Mouse (Mus musculus) embryonic stem cell, embryonic (primary cell): ENCODE results near the gene Tpcn2.

Experiments
- CTCF ChIA-PET, 4 experiments: fragments of 300-600 bp in 2 of 4; fragments of 350-600 bp in 2 of 4; sonication (Branson Sonifier 250); formaldehyde crosslinking; loops; one replicate each; lab custom pipeline; 2022; ENCODE audit warnings: inconsistent platforms in 2 of 4; lab: Charles Lee
- POLR2A ChIA-PET, 4 experiments: fragments of 300-600 bp in 2 of 4; fragments of 350-600 bp in 2 of 4; sonication (Branson Sonifier 250); formaldehyde crosslinking; loops; one replicate each; lab custom pipeline; 2022; ENCODE audit warnings: antibody characterized with exemption in 4 of 4, inconsistent platforms in 1 of 4; lab: Charles Lee

Tpcn2 gene

DNA sequence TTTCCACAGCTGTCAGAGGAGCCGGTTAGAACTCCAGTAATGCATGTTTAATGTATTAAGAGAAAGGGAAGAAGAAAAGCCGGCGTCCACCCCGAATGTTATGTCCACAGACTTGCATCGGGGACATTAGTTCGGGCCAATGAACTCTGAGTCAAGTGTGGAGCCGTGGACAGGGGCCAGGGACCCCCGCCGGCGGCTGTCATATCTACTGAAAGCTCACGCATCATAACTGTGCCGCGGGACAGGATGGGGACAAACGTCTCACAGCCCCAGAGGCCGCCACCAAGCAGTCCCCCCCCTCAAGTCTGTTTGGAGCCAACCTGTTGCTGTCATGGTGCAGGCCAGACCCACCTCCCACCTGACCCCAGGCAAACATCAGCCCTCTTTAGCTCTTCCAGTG, 110.2 kb downstream of the Tpcn2 start:
- CTCF ChIA-PET: interaction anchor here (0.8 to 1.3 kb wide), 8 partner anchors 9 to 59 kb away, joined by 3 to 5 read pairs (median 3); no protein-coding TSS in a partner anchor
- POLR2A ChIA-PET: interaction anchor here (0.6 to 6.4 kb wide), 29 partner anchors 9 to 258 kb away, joined by 3 to 59 read pairs (median 5); partner anchors contain the start of genes Ccnd1 (in 1 of the 4), LTO1 (in 1 of the 4) and Tpcn2 (in 1 of the 4)

- ChIA-PET CTCF (interaction anchor here (0.8 to 1.3 kb wide), 11 partner anchors 8 to 264 kb away, joined by 3 to 5 read pairs (median 3); no protein-coding TSS in a partner anchor), POLR2A (interaction anchor here (0.6 to 6.4 kb wide), 41 partner anchors 7 to 300 kb away, joined by 3 to 59 read pairs (median 4); partner anchors contain the start of genes Ccnd1 (in 1 of the 4), LTO1 (in 1 of the 4) and Tpcn2 (in 1 of the 4))
Observed at GRCm38 (mm10) chr7:145173116-145173515, 110.7 kb downstream of the Tpcn2 start.

- ChIA-PET POLR2A (interaction anchor here in 1 of 4 experiments (1.6 kb wide), 1 partner anchor 32 kb away, joined by 4 read pairs; no protein-coding TSS in a partner anchor), CTCF (interaction anchor here in 1 of 4 experiments (1.0 kb wide), 1 partner anchor 1072 kb away, joined by 3 read pairs; no protein-coding TSS in a partner anchor)
Observed at GRCm38 (mm10) chr7:145169703-145170102, 114.1 kb downstream of the Tpcn2 start.

DNA sequence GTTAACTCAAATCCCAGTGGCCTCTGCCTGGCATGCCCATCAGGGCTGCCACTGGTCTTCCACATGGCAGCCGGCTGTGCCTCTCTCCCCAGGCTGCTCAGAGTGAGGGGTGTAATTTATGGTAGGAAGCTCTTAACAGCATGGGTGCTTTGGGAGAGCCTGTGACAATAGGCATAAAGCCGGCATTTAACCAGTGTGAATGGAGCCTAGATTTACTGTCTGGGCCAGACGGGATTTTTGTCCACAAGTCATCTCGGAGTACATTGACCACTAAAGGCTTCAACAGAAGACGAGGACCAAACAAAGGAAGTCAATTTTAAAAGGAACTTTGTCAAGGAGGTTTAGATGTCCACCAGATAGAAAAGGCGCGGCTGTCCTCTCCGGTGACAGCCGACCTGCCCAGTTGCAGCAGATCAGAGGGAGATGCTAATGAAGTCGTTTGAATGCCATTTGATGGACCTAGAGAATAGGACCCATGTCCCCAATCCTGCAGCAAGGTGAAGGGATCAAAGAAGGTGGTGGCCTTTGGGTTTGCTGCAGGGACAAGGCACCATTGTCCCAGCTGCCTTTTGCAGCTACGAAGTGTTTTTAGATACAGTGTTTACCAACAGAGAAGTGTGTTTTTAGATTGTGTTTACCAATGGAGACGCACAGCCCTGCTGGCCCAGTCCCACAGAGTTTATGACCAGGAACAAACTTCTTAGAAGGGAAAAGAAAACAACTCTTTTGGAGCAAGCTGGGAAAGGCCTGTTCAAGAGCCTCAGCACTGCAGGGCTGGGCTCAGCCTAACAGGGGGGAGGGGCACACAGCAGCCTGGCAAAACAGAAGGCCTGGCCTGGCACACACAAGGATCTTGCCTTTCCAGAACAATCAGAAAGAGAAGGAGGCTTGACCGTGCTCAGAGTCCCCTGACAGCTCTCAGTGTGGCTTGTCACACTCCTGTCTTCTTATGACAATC, 124.2 kb downstream of the Tpcn2 start:
- ChIA-PET CTCF (interaction anchor here in 1 of 4 experiments (0.7 to 1.1 kb wide), 3 partner anchors 9 to 57 kb away, joined by 3 to 4 read pairs (median 3); no protein-coding TSS in a partner anchor), POLR2A (interaction anchor here in 3 of 4 experiments (1.1 to 2.6 kb wide), 7 partner anchors 11 to 24 kb away, joined by 3 to 10 read pairs (median 7); no protein-coding TSS in a partner anchor)

GRCm38 (mm10) chr7:145155666-145156065, 128.1 kb downstream of the Tpcn2 start:
- POLR2A ChIA-PET: interaction anchor here in 2 of 4 experiments (0.6 to 1.1 kb wide), 3 partner anchors 16 to 220 kb away, joined by 3 to 9 read pairs (median 4); no protein-coding TSS in a partner anchor
- CTCF ChIA-PET: interaction anchor here in 1 of 4 experiments (1.1 kb wide), 1 partner anchor 17 kb away, joined by 5 read pairs; no protein-coding TSS in a partner anchor

DNA sequence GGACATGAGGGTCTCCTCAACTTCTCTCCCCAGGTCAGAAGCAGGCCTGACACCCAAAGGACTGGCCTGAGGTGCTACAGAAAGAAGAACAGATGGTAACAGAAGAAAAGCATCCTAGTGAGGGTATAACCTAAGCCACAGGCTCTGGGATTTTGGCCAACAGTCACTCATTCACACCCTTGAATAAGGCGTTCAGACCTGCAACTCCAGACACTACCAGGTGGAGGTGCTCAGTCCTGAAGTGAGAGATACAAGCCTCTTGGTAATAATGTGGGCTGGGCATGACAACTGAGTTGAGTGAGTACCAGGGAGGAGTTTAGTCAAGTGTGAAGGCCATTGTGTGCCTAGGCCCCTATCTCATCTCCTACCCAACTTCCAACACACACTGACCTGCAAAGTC, 129.7 kb downstream of the Tpcn2 start:
- CTCF ChIA-PET: no interaction called here

GRCm38 (mm10) chr7:145151845-145152244, 132.0 kb downstream of the Tpcn2 start:
- CTCF ChIA-PET: interaction anchor here in 2 of 4 experiments (0.6 to 1.4 kb wide), 2 partner anchors 21 to 100 kb away, joined by 3 to 4 read pairs; no protein-coding TSS in a partner anchor
- POLR2A ChIA-PET: interaction anchor here in 2 of 4 experiments (0.5 to 6.9 kb wide), 7 partner anchors 9 to 25 kb away, joined by 3 to 90 read pairs (median 3); no protein-coding TSS in a partner anchor

More for the DNA sequence above, 129.7 kb downstream of the Tpcn2 start:
- POLR2A ChIA-PET: interaction anchor here in 3 of 4 experiments (0.8 to 1.5 kb wide), 7 partner anchors 9 to 213 kb away, joined by 3 to 7 read pairs (median 3); no protein-coding TSS in a partner anchor

DNA sequence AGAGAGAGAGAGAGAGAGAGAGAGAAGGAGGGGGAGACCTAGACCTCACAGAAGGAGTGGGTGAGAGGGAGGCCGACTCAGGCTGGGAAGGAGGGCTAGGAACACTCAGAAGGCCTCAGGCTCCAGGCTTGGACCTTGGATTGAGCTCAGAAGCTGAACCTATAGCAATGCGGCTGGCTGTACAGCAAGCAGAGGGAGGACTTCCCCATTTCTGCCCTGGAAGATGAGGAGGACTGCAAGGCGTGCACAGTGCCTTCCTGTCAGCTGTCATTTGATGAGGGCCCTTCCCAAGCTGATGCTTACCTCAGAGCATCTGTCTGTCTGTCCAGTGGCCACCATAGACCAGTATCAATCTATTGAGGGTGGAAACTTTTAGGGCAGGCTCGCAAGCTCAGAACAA, 134.9 kb downstream of the Tpcn2 start:
- CTCF ChIA-PET: interaction anchor here (0.5 to 3.0 kb wide), 18 partner anchors 10 to 470 kb away, joined by 3 to 14 read pairs (median 4); partner anchors contain the start of gene Tpcn2 (in 1 of the 4)

GRCm38 (mm10) chr7:145147973-145148698, 135.7 kb downstream of the Tpcn2 start:
- ChIA-PET POLR2A (interaction anchor here (0.5 to 6.9 kb wide), 24 partner anchors 9 to 233 kb away, joined by 3 to 90 read pairs (median 4); partner anchors contain the start of genes Ccnd1 (in 1 of the 4) and LTO1 (in 1 of the 4)), CTCF (interaction anchor here (0.6 to 3.0 kb wide), 18 partner anchors 9 to 216 kb away, joined by 3 to 14 read pairs (median 4); partner anchors contain the start of gene Tpcn2 (in 1 of the 4))

More for the DNA sequence above, 134.9 kb downstream of the Tpcn2 start:
- POLR2A ChIA-PET: interaction anchor here (0.6 to 6.9 kb wide), 23 partner anchors 9 to 235 kb away, joined by 3 to 90 read pairs (median 4); partner anchors contain the start of genes Ccnd1 (in 1 of the 4), LTO1 (in 1 of the 4) and Tpcn2 (in 1 of the 4)

DNA sequence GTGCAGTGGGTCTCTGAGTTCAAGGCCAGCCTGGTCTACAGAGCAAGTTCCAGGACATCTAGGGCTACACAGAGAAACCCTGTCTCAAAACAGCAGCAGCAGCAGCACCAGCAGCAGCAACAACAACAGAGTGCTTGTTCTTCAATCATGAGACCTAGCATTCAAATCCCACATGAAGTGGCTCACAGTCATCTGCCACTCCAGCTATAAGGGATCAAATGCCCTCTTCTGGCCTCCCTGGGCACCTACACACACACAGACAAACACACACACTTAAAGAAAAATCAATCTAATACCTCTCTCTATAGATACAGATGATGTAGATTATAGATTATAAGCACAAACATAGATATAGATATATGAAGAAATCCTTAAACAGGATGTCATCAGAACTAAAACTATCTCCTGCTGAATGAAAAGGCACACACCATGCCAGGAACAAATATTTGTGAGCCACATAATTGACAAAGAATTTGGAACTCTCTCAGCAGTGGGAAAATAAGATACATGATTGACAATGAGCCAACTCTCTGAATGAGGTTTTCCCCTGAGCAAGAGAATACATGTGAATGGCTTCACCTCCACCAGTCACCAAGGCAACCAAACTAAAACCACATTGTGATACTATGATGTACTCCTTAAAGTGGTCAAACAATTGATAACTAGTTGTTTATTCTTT, 137.4 kb downstream of the Tpcn2 start:
- ChIA-PET POLR2A (interaction anchor here in 1 of 4 experiments (0.8 to 6.9 kb wide), 3 partner anchors 8 to 212 kb away, joined by 3 to 90 read pairs (median 3); no protein-coding TSS in a partner anchor), CTCF (interaction anchor here in 3 of 4 experiments (0.6 kb wide), 3 partner anchors 31 to 209 kb away, joined by 3 to 4 read pairs (median 3); no protein-coding TSS in a partner anchor)

GRCm38 (mm10) chr7:145143502-145144070, 140.2 kb downstream of the Tpcn2 start:
- CTCF ChIA-PET: interaction anchor here in 1 of 4 experiments (1.2 kb wide), 1 partner anchor 29 kb away, joined by 4 read pairs; no protein-coding TSS in a partner anchor

DNA sequence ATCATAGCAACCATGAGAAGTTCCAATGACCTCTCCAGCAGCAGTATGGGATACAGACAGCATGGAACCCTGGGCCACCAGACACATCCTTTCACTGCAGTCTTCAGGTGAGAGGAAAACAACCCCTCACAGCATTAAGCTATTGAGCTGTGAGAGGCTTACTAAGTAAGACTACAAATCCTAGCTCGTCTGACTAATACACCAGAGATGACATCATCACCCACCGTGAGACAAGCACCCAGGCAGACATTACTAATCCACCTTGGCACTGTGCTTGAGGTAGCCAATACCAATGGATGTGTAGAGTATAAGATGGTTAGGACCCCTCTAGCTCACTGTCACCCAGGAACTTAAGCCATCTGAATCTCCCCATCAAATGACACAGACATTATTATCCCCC, 143.2 kb downstream of the Tpcn2 start:
- ChIA-PET POLR2A (interaction anchor here in 2 of 4 experiments (0.8 to 9.7 kb wide), 11 partner anchors 9 to 1311 kb away, joined by 3 to 245 read pairs (median 26); partner anchors contain the start of gene Ccnd1 (in 2 of the 2)), CTCF (no interaction called here)

More at GRCm38 (mm10) chr7:145143502-145144070, 140.2 kb downstream of the Tpcn2 start:
- POLR2A ChIA-PET: interaction anchor here in 2 of 4 experiments (0.8 to 9.7 kb wide), 10 partner anchors 8 to 321 kb away, joined by 3 to 245 read pairs (median 5); partner anchors contain the start of gene Ccnd1 (in 1 of the 2)

DNA sequence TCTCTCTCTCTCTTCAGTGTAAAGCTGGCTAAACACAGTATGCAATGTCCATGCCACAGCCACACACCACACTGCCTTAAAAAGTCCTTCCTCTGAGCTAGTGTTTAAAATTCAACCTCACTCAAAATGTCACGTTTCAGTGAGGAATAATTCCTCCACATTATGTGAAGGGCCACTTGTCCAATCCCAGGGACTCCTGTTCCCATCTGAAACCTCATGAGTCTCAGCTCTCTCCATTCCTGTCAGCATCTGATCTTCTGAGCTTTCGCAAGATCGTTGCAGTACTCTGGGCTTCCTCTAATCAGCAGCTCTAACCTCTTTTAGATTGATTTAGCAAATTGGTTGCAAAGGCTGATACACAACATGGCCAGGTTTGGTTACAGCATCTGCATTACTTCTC, 144.2 kb downstream of the Tpcn2 start:
- ChIA-PET CTCF (interaction anchor here in 3 of 4 experiments (0.7 to 2.3 kb wide), 13 partner anchors 8 to 288 kb away, joined by 3 to 14 read pairs (median 4); no protein-coding TSS in a partner anchor), POLR2A (interaction anchor here (0.6 to 9.7 kb wide), 87 partner anchors 9 to 1842 kb away, joined by 3 to 245 read pairs (median 5); partner anchors contain the start of genes Ccnd1 (in 3 of the 4), Tpcn2 (in 2 of the 4) and Nap1l4 (in 1 of the 4))

DNA sequence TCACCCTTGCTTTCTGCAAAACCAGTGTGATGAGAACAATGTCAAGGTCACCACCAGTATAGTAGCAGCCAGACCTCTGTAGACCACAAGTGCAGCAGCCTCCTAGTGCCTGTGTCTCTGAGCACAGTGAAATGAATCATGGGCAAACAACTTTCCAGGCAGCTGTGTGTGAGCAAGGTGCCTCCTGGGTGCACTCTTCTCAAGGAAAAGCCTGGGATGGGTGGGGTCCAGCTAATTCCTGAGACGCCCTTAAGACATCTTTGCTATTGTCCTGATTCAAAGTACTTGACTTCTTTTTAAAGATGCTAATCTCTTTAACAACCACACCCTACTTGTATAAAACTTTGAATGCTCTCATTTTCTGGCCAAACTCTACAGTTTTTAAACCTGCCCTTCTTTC, 144.7 kb downstream of the Tpcn2 start:
- CTCF ChIA-PET: interaction anchor here in 3 of 4 experiments (0.6 to 2.3 kb wide), 19 partner anchors 9 to 287 kb away, joined by 3 to 14 read pairs (median 4); no protein-coding TSS in a partner anchor
- POLR2A ChIA-PET: interaction anchor here (0.6 to 9.7 kb wide), 100 partner anchors 9 to 1841 kb away, joined by 3 to 245 read pairs (median 5); partner anchors contain the start of genes Ccnd1 (in 3 of the 4), Tpcn2 (in 2 of the 4), 1810010D01Rik (in 1 of the 4) and Nap1l4 (in 1 of the 4)

DNA sequence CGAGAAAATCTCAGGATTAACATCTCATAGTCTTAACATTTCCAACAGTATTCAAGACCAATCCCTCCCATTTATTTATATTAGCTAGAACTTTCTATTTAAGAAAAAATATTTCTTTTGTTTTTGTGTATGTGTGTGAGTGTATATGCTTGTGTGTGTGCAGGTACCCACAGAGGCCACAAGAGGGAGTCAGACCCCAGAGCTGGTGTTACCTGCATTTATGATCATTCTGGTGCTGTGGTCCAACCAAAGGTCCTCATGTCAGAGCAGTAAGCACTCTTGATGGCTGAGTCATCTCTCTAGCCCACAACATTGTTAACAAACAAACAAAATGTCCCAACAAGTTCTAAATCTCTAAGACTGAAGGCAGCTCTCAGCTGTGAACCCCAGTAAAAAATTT, 145.9 kb downstream of the Tpcn2 start:
- POLR2A ChIA-PET: interaction anchor here in 2 of 4 experiments (1.0 to 9.7 kb wide), 15 partner anchors 8 to 281 kb away, joined by 3 to 245 read pairs (median 26); partner anchors contain the start of gene Ccnd1 (in 2 of the 2)

More for the DNA sequence above, 145.9 kb downstream of the Tpcn2 start:
- CTCF ChIA-PET: interaction anchor here in 2 of 4 experiments (0.9 to 2.3 kb wide), 5 partner anchors 10 to 202 kb away, joined by 3 to 8 read pairs (median 5); no protein-coding TSS in a partner anchor
